Mouse (Mus musculus) heart, adult 11 months (tissue): Measurements from ENCODE around the gene Hif3a.
"Not testable (repeated sequence)": the region's sequence is repeated elsewhere in the genome, so short reads cannot be mapped to it uniquely, and the experiment has no call there.

ENCODE experiments used
- DNase-seq: peaks from one replicate; pipeline ENCODE4 v3.0.0; 2022

The Hif3a gene

GRCm38 (mm10) chr7:17062389-17062788, at the start of gene Hif3a:
Gene Hif3a, minus strand, starts transcription at chr7:17062427.
- DNase-seq: peak; percentile 98

GRCm38 (mm10) chr7:17101631-17102030, 39.4 kb upstream of the Hif3a start:
- not testable (repeated sequence) for DNase-seq

GRCm38 (mm10) chr7:17091280-17091679, 29.1 kb upstream of the Hif3a start:
- DNase-seq: peak; percentile 70

GRCm38 (mm10) chr7:17090058-17090585, 27.9 kb upstream of the Hif3a start:
- DNase-seq: peak; percentile 84

GRCm38 (mm10) chr7:17087731-17088130, 25.5 kb upstream of the Hif3a start:
- peak; percentile 57 for DNase-seq

- DNase-seq: peak; percentile 36
Observed at GRCm38 (mm10) chr7:17082766-17083165, 20.5 kb upstream of the Hif3a start.

GRCm38 (mm10) chr7:17078076-17078654, 15.9 kb upstream of the Hif3a start:
- peak; percentile 67 for DNase-seq

GRCm38 (mm10) chr7:17076542-17076941, 14.3 kb upstream of the Hif3a start:
- peak; percentile 54 for DNase-seq

- peak; percentile 88 for DNase-seq
Observed at GRCm38 (mm10) chr7:17073904-17074615, 11.8 kb upstream of the Hif3a start, which contains the start of gene Psg16. Gene Psg16, plus strand, starts transcription at chr7:17074040.

GRCm38 (mm10) chr7:17073513-17073903, 11.3 kb upstream of the Hif3a start:
- no peak for DNase-seq

GRCm38 (mm10) chr7:17067651-17068050, 5.4 kb upstream of the Hif3a start:
- peak; percentile 92 for DNase-seq

GRCm38 (mm10) chr7:17067000-17067399, 4.8 kb upstream of the Hif3a start:
- peak; percentile 52 for DNase-seq

GRCm38 (mm10) chr7:17066412-17066811, 4.2 kb upstream of the Hif3a start:
- peak; percentile 92 for DNase-seq

GRCm38 (mm10) chr7:17065620-17066019, 3.4 kb upstream of the Hif3a start:
- DNase-seq: no peak

GRCm38 (mm10) chr7:17062845-17063244, 618 bp upstream of the Hif3a start:
- peak; percentile 95 for DNase-seq

- DNase-seq: peak; percentile 98
Observed at GRCm38 (mm10) chr7:17060782-17061605, 1.2 kb downstream of the Hif3a start.

- peak; percentile 99 for DNase-seq
Observed at GRCm38 (mm10) chr7:17060031-17060781, 2.0 kb downstream of the Hif3a start.

- DNase-seq: peak; percentile 91
Observed at GRCm38 (mm10) chr7:17059463-17059844, 2.8 kb downstream of the Hif3a start.

- peak; percentile 94 for DNase-seq
Observed at GRCm38 (mm10) chr7:17058816-17059462, 3.3 kb downstream of the Hif3a start.

GRCm38 (mm10) chr7:17058071-17058689, 4.0 kb downstream of the Hif3a start:
- peak; percentile 100 for DNase-seq
